Mouse (Mus musculus): ENCODE measurements at regions not wholly inside any gene's neighbourhood (a gene's known extent, or its start where the extent isn't known, plus 50 kb on each side); places are given as distances from the start of the nearest gene placed in this dataset.
"Not testable (repeated sequence)": the region's sequence is repeated elsewhere in the genome, so short reads cannot be mapped to it uniquely, and the experiment has no call there.

GRCm38 (mm10) chr16:68209684-68210083, 589.0 kb upstream of the Cadm2 start:
- not testable (repeated sequence) for DNase-seq (ENCODE audit: extremely low spot score, low spot score)

DNA sequence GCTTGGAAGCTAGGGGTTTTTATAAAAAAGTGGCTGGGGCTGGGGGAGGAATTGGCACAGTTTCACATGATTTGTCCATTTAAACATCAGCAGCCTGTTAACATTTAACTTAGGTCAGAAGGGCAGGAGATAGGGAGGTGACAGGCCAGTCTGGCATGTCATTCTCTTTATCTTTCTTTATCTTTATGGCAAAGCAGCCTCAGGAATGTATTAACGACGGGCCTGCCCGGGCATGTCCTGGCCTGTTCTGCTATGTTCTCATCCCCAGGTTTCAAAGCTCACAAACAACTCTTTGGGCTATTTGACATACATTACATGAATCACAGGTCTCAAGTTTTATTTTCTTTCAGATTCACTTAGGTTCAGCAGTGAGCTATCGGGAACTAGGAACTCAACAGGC, 584.2 kb upstream of the Cadm2 start:
- not testable (repeated sequence) for DNase-seq (ENCODE audit: extremely low spot score, low spot score)

DNA sequence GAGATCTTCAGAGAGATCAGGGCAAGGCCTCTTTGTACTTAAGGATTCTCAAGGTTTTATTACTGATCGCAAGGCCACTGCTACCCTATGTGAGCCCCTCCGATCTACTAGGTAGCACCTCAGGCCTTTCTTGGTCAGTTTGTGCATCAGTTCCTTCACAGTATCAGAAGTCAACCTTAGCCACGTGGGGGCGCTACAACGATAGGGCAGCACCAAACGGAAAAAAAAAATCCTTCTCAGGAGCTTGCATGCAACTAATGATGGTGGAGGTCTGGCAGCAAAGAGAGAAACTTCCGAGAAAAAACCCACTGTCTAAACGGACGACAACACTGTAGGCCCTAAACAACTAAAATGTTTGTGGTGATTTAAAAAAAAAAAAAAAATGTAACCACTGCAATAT, 543.9 kb upstream of the Cadm2 start:
- peak; percentile 24 for DNase-seq (ENCODE audit: extremely low spot score, low spot score)

DNA sequence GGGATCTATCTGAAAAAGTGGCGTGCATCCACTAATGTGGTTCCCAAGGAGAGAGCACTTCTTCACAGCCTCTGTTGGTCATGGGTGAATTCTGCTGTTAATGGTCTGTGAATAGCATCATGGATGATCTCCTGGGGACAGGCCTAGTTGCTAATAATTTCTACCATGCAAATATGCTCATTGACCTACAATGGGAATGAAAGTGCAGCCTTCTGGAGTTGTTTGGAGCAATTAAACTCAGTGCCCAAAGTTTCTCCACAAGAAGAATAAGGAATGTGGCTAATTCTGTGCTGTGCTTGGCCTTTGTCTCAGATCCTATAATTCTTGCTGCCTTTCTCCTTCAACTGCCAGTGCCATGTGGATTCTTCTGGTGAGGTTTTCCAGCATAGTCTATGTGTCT, 532.8 kb upstream of the Cadm2 start:
- DNase-seq (ENCODE audit: extremely low spot score, low spot score) = no peak
